Mouse (Mus musculus) forebrain, embryonic 14.5 days (tissue): ENCODE measurements around the gene Memo1. TPM values are rescaled to one million over a fixed set of nuclear protein-coding genes. Genes with fewer than 3 reads are reported as not detected.

Source experiments
- ATAC-seq: fragments of 200-750 bp; cut with Nextera tagmentation; 2 replicates; pipeline ENCODE4 v1.8.0; 2017; ENCODE audit warnings: mild to moderate bottlenecking, moderate library complexity
- DNase-seq: peaks from one replicate; pipeline ENCODE4 v3.0.0-alpha.2; 2015; ENCODE audit warnings: low spot score
- H3K27ac ChIP-seq: fragments of 300-500 bp; sonication (generic); 2 replicates; pipeline ENCODE4 v1.5.1; 2014; ENCODE audit warnings: low read depth, mild to moderate bottlenecking, control low read depth, low read length, moderate library complexity
- H3K27me3 ChIP-seq: fragments of 300-500 bp; sonication (generic); replicated peaks from 2 replicates; pipeline ENCODE4 v1.6.1; 2014; ENCODE audit warnings: low read length, control low read depth, mixed read lengths; ENCODE audit not compliant: control insufficient read depth, insufficient read depth
- H3K36me3 ChIP-seq: fragments of 300-500 bp; sonication (generic); 2 replicates; pipeline ENCODE4 v1.6.1; 2014; ENCODE audit warnings: low read length, control low read depth; ENCODE audit not compliant: control insufficient read depth, insufficient read depth
- H3K4me1 ChIP-seq: fragments of 300-500 bp; sonication (generic); 2 replicates; pipeline ENCODE4 v1.6.1; 2014; ENCODE audit warnings: antibody characterized with exemption, low read length, control low read depth; ENCODE audit not compliant: control insufficient read depth, insufficient read depth
- H3K4me2 ChIP-seq: fragments of 300-500 bp; sonication (generic); 2 replicates; pipeline ENCODE4 v1.6.1; 2014; ENCODE audit warnings: mild to moderate bottlenecking, control low read depth, low read length
- H3K4me3 ChIP-seq: fragments of 300-500 bp; sonication (generic); 2 replicates; pipeline ENCODE4 v1.5.1; 2014; ENCODE audit warnings: low read depth, low read length, control low read depth
- H3K9ac ChIP-seq: fragments of 300-500 bp; sonication (generic); 2 replicates; pipeline ENCODE4 v1.6.1; 2014; ENCODE audit warnings: mild to moderate bottlenecking, low read length, control low read depth, moderate library complexity
- H3K9me3 ChIP-seq: fragments of 300-500 bp; sonication (generic); replicated peaks from 2 replicates; pipeline ENCODE4 v1.6.1; 2016; ENCODE audit warnings: low read length, control low read depth, mixed read lengths; ENCODE audit not compliant: control insufficient read depth
- WGBS: fragments of 180-500 bp; shearing (Covaris S2); extraction: QIAGEN DNeasy Blood & Tissue Kit; methylation state at CpG from one replicate; pipeline ENCODE4 v1.1.7; 2014; 5-methylcytosine and 5-hydroxymethylcytosine counted together
- polyA plus RNA-seq: library from polyadenylated mRNA; unstranded; fragments of >200 nt; fragmentation: Nextera tagmentation; extraction: Ambion mirVana; gene quantifications from 2 replicates; pipeline ENCODE4 v1.2.1, GENCODE M21; 2014

Gene Memo1
- polyA plus RNA-seq, 1 experiment from 2014 or later: 85.3 TPM

- DNase-seq: no peak
- H3K36me3 ChIP-seq: no peaks in the 10 kb centered on the region
- H3K27me3 ChIP-seq: no peaks in the 10 kb centered on the region
- H3K27ac ChIP-seq: no peak overlapping the region
- H3K9me3 ChIP-seq: no peaks in the 10 kb centered on the region
- H3K4me2 ChIP-seq: no peak overlapping the region
- no peaks in the 10 kb centered on the region for H3K4me1 ChIP-seq
- no peak overlapping the region for H3K9ac ChIP-seq
- H3K4me3 ChIP-seq: no peak overlapping the region
- no peak for ATAC-seq
- WGBS: 48% methylated on average over 5 of the region's 5 CpGs
Measured at GRCm38 (mm10) chr17:74322400-74323054, 27.2 kb upstream of the Memo1 start.

GRCm38 (mm10) chr17:74318721-74319120 lies 23.4 kb upstream of the Memo1 start:
- no peaks in the 10 kb centered on the region for H3K9me3 ChIP-seq
- DNase-seq: no peak
- H3K4me2 ChIP-seq: no peak overlapping the region
- peaks cover 6% of the 10 kb centered on the region; the same call in 1 of the 2 replicates for H3K36me3 ChIP-seq
- H3K4me1 ChIP-seq: peaks cover 4% of the 10 kb centered on the region; the same call in 1 of the 2 replicates
- H3K27ac ChIP-seq: no peak overlapping the region
- H3K9ac ChIP-seq: no peak overlapping the region
- no peak for ATAC-seq
- 90% methylated on average over 6 of the region's 6 CpGs for WGBS
- no peak overlapping the region for H3K4me3 ChIP-seq
- no peaks in the 10 kb centered on the region for H3K27me3 ChIP-seq

- ATAC-seq (peak; percentile 98), DNase-seq (peak; percentile 93)
- Histone ChIP-seq H3K27ac (peak overlapping the region; percentile 86), H3K27me3 (no peaks in the 10 kb centered on the region), H3K4me2 (peak overlapping the region; percentile 76), H3K9me3 (no peaks in the 10 kb centered on the region), H3K4me1 (peaks cover 4% of the 10 kb centered on the region; the same call in 1 of the 2 replicates), H3K9ac (peak overlapping the region; percentile 74), H3K36me3 (peaks cover 13% of the 10 kb centered on the region; the same call in 1 of the 2 replicates), H3K4me3 (peak overlapping the region; percentile 58)
- under 1% methylated on average over 41 of the region's 48 CpGs for WGBS
Measured at GRCm38 (mm10) chr17:74316309-74316863, 21.1 kb upstream of the Memo1 start.

- Histone ChIP-seq H3K27me3 (no peaks in the 10 kb centered on the region), H3K9ac (peak overlapping the region; percentile 74), H3K36me3 (peaks cover 13% of the 10 kb centered on the region; the same call in 1 of the 2 replicates), H3K27ac (peak overlapping the region; percentile 86), H3K4me2 (peak overlapping the region; percentile 76), H3K4me1 (peaks cover 4% of the 10 kb centered on the region; the same call in 1 of the 2 replicates), H3K9me3 (no peaks in the 10 kb centered on the region), H3K4me3 (peak overlapping the region; percentile 58)
- DNase-seq: no peak
- ATAC-seq: peak; percentile 89
- WGBS: under 1% methylated on average over 45 of the region's 45 CpGs
Measured at GRCm38 (mm10) chr17:74315445-74316308, 20.4 kb upstream of the Memo1 start.

- WGBS: 96% methylated on average over 1 of the region's 1 CpGs
- Histone ChIP-seq H3K27me3 (no peaks in the 10 kb centered on the region), H3K4me3 (no peak overlapping the region), H3K4me1 (no peaks in the 10 kb centered on the region), H3K36me3 (peaks cover 44% of the 10 kb centered on the region), H3K9me3 (no peaks in the 10 kb centered on the region), H3K4me2 (no peak overlapping the region), H3K9ac (no peak overlapping the region), H3K27ac (no peak overlapping the region)
- no peak for ATAC-seq
- DNase-seq: no peak
Measured at GRCm38 (mm10) chr17:74306021-74306420, 10.7 kb upstream of the Memo1 start.

- H3K36me3 ChIP-seq: peaks cover 44% of the 10 kb centered on the region
- DNase-seq (no peak), ATAC-seq (no peak)
- H3K27ac ChIP-seq: no peak overlapping the region
- H3K4me1 ChIP-seq: no peaks in the 10 kb centered on the region
- 96% methylated on average over 4 of the region's 4 CpGs for WGBS
- H3K9ac ChIP-seq: no peak overlapping the region
- no peaks in the 10 kb centered on the region for H3K9me3 ChIP-seq
- no peak overlapping the region for H3K4me3 ChIP-seq
- no peak overlapping the region for H3K4me2 ChIP-seq
- no peaks in the 10 kb centered on the region for H3K27me3 ChIP-seq
Measured at GRCm38 (mm10) chr17:74305616-74306015, 10.3 kb upstream of the Memo1 start.

- WGBS: over 99% methylated on average over 4 of the region's 4 CpGs
- no peak for DNase-seq
- H3K4me2 ChIP-seq: no peak overlapping the region
Measured at GRCm38 (mm10) chr17:74304060-74304459, 8.7 kb upstream of the Memo1 start.

GRCm38 (mm10) chr17:74300089-74300488 lies 4.8 kb upstream of the Memo1 start:
- no peak overlapping the region for H3K4me3 ChIP-seq
- H3K4me2 ChIP-seq: no peak overlapping the region
- H3K27me3 ChIP-seq: no peaks in the 10 kb centered on the region
- no peaks in the 10 kb centered on the region for H3K9me3 ChIP-seq
- no peaks in the 10 kb centered on the region for H3K4me1 ChIP-seq
- H3K36me3 ChIP-seq: peaks cover 31% of the 10 kb centered on the region
- no peak for DNase-seq
- ATAC-seq: no peak
- H3K27ac ChIP-seq: no peak overlapping the region
- 85% methylated on average over 5 of the region's 5 CpGs for WGBS
- no peak overlapping the region for H3K9ac ChIP-seq

More at GRCm38 (mm10) chr17:74304060-74304459, 8.7 kb upstream of the Memo1 start:
- Histone ChIP-seq H3K4me3 (no peak overlapping the region), H3K36me3 (peaks cover 49% of the 10 kb centered on the region), H3K9me3 (no peaks in the 10 kb centered on the region), H3K27me3 (no peaks in the 10 kb centered on the region), H3K9ac (no peak overlapping the region), H3K4me1 (no peaks in the 10 kb centered on the region), H3K27ac (no peak overlapping the region)
- no peak for ATAC-seq
